Mouse (Mus musculus) kidney, postnatal 0 days (tissue): Measurements from ENCODE around the gene Vbp1. TPM values are rescaled to one million over a fixed set of nuclear protein-coding genes. Genes with fewer than 3 reads are reported as not detected.
A peak's percentile ranks its signal among the peaks of the same experiment; 100 is the strongest.
"Not testable (repeated sequence)": the region's sequence is repeated elsewhere in the genome, so short reads cannot be mapped to it uniquely, and the experiment has no call there.

Experiments
- ATAC-seq: fragments of 200-750 bp; cut with Nextera tagmentation; replicated peaks from 2 replicates; pipeline ENCODE4 v1.8.0; 2017; ENCODE audit warnings: low read depth, moderate number of reproducible peaks, moderate TSS enrichment, moderate library complexity; ENCODE audit not compliant: low FRiP score
- DNase-seq: peaks from one replicate; pipeline ENCODE4 v3.0.0-alpha.2; 2016; ENCODE audit warnings: low spot score
- H3K27ac ChIP-seq: fragments of 300-500 bp; sonication (generic); 2 replicates; pipeline ENCODE4 v1.5.1; 2014; ENCODE audit warnings: mild to moderate bottlenecking
- H3K27me3 ChIP-seq: fragments of 300-500 bp; sonication (generic); 2 replicates; pipeline ENCODE4 v1.6.1; 2014; ENCODE audit warnings: low read length, mixed read lengths; ENCODE audit not compliant: insufficient read depth
- H3K36me3 ChIP-seq: fragments of 300-500 bp; sonication (generic); 2 replicates; pipeline ENCODE4 v1.6.1; 2014; ENCODE audit warnings: low read length, mixed read lengths; ENCODE audit not compliant: insufficient read depth
- H3K4me1 ChIP-seq: fragments of 300-500 bp; sonication (generic); replicated peaks from 2 replicates; pipeline ENCODE4 v1.6.1; 2014; ENCODE audit warnings: antibody characterized with exemption, low read length, mixed read lengths; ENCODE audit not compliant: insufficient read depth
- H3K4me2 ChIP-seq: fragments of 300-500 bp; sonication (generic); 2 replicates; pipeline ENCODE4 v1.6.1; 2014; ENCODE audit warnings: mild to moderate bottlenecking, low read length, moderate library complexity, mixed read lengths
- H3K4me3 ChIP-seq: fragments of 300-500 bp; sonication (generic); replicated peaks from 2 replicates; pipeline ENCODE4 v1.5.1; 2014; ENCODE audit warnings: low read depth, low read length
- H3K9ac ChIP-seq: fragments of 300-500 bp; sonication (generic); 2 replicates; pipeline ENCODE4 v1.6.1; 2014; ENCODE audit warnings: low read depth, low read length
- H3K9me3 ChIP-seq: fragments of 300-500 bp; sonication (generic); replicated peaks from 2 replicates; pipeline ENCODE4 v1.6.1; 2016; ENCODE audit warnings: low read length, inconsistent platforms, mixed read lengths
- CTCF ChIP-seq: IDR thresholded peaks from 2 replicates; pipeline ENCODE4 v1.5.1; 2016; ENCODE audit warnings: antibody characterized with exemption, low read depth, mild to moderate bottlenecking, moderate library complexity
- WGBS: fragments of 180-500 bp; shearing (Covaris S2); extraction: QIAGEN DNeasy Blood & Tissue Kit; methylation state at CpG from one replicate; pipeline ENCODE4 v1.1.7; 2014; 5-methylcytosine and 5-hydroxymethylcytosine counted together
- polyA plus RNA-seq: library from polyadenylated mRNA; unstranded; fragments of >200 nt; fragmentation: Nextera tagmentation; extraction: Ambion mirVana; gene quantifications from 2 replicates; pipeline ENCODE4 v1.2.1, GENCODE M21; 2015

Gene Vbp1
- 174 and 189 TPM in 2 replicates for polyA plus RNA-seq

GRCm38 (mm10) chrX:75514179-75514972 lies at the start of gene Vbp1:
Gene Vbp1, plus strand, starts transcription at chrX:75514299.
- no peaks in the 10 kb centered on the region for H3K9me3 ChIP-seq
- peak; percentile 96 for DNase-seq
- H3K9ac ChIP-seq: peak within 1 kb of the TSS; percentile 62
- peak within 1 kb of the TSS; percentile 90 for H3K27ac ChIP-seq
- peak; percentile 23; the same call in 1 of the 2 replicates for TF ChIP-seq CTCF
- WGBS: 20% methylated on average over 37 of the region's 37 CpGs
- no peaks in the 10 kb centered on the region for H3K27me3 ChIP-seq
- H3K4me3 ChIP-seq: peak within 1 kb of the TSS; percentile 47
- H3K4me2 ChIP-seq: peak within 1 kb of the TSS; percentile 46
- H3K36me3 ChIP-seq: no peaks in the 10 kb centered on the region
- peak; percentile 100 for ATAC-seq
- no peaks in the 10 kb centered on the region for H3K4me1 ChIP-seq

GRCm38 (mm10) chrX:75475182-75475644 lies 38.9 kb upstream of the Vbp1 start:
- not testable (repeated sequence) for H3K4me1 ChIP-seq, H3K36me3 ChIP-seq, H3K9me3 ChIP-seq, H3K27me3 ChIP-seq, H3K27ac ChIP-seq
- Histone ChIP-seq H3K4me2 (peak overlapping the region; percentile 52), H3K4me3 (peak overlapping the region; percentile 32; the same call in 1 of the 2 replicates), H3K9ac (0 out of 2 replicates have a peak overlapping the region, but pooled peaks have one; percentile 42)
- DNase-seq (peak; percentile 44), ATAC-seq (peak; percentile 78)
- WGBS: 28% methylated on average over 37 of the region's 37 CpGs

GRCm38 (mm10) chrX:75489886-75490285 lies 24.2 kb upstream of the Vbp1 start:
- Histone ChIP-seq H3K4me3 (no peak overlapping the region), H3K36me3 (no peaks in the 10 kb centered on the region), H3K27me3 (no peaks in the 10 kb centered on the region), H3K4me2 (no peak overlapping the region), H3K9me3 (no peaks in the 10 kb centered on the region), H3K27ac (no peak overlapping the region), H3K9ac (no peak overlapping the region), H3K4me1 (no peaks in the 10 kb centered on the region)
- DNase-seq (no peak), ATAC-seq (no peak)
- 84% methylated on average over 1 of the region's 1 CpGs for WGBS
- TF ChIP-seq CTCF: no peak

- Histone ChIP-seq H3K4me3 (no peak overlapping the region), H3K36me3 (no peaks in the 10 kb centered on the region), H3K9me3 (no peaks in the 10 kb centered on the region), H3K9ac (no peak overlapping the region), H3K4me2 (0 out of 2 replicates have a peak overlapping the region, but pooled peaks have one; percentile 18), H3K4me1 (no peaks in the 10 kb centered on the region), H3K27me3 (no peaks in the 10 kb centered on the region), H3K27ac (0 out of 2 replicates have a peak overlapping the region, but pooled peaks have one; percentile 5)
- ATAC-seq (no peak), DNase-seq (no peak)
- TF ChIP-seq CTCF: no peak
- 41% methylated on average over 3 of the region's 3 CpGs for WGBS
These were observed 316 bp upstream of the Vbp1 start for GRCm38 (mm10) chrX:75513787-75514178.

- H3K9me3 ChIP-seq: no peaks in the 10 kb centered on the region
- H3K9ac ChIP-seq: peak within 1 kb of the TSS; percentile 35; the same call in 1 of the 2 replicates
- no peak for TF ChIP-seq CTCF
- no peaks in the 10 kb centered on the region for H3K4me1 ChIP-seq
- no peaks in the 10 kb centered on the region for H3K27me3 ChIP-seq
- WGBS: 22% methylated on average over 41 of the region's 41 CpGs
- peak within 1 kb of the TSS; percentile 52 for H3K4me2 ChIP-seq
- H3K27ac ChIP-seq: no peak within 1 kb of the TSS
- no peaks in the 10 kb centered on the region for H3K36me3 ChIP-seq
- peak within 1 kb of the TSS; percentile 36 for H3K4me3 ChIP-seq
- no peak; the same call in 1 of the 2 replicates for ATAC-seq
- DNase-seq: peak; percentile 29
These were observed 63.7 kb downstream of the Vbp1 start, which contains the start of gene Rab39b for GRCm38 (mm10) chrX:75577582-75578324. Gene Rab39b, minus strand, starts transcription at chrX:75578231.

- no peak for ATAC-seq
- H3K4me1 ChIP-seq: no peaks in the 10 kb centered on the region
- TF ChIP-seq CTCF: no peak
- DNase-seq: no peak
- H3K36me3 ChIP-seq: no peaks in the 10 kb centered on the region
- H3K9me3 ChIP-seq: no peaks in the 10 kb centered on the region
- H3K4me3 ChIP-seq: no peak overlapping the region
- H3K9ac ChIP-seq: no peak overlapping the region
- H3K4me2 ChIP-seq: no peak overlapping the region
- H3K27ac ChIP-seq: no peak overlapping the region
- WGBS: 78% methylated on average over 2 of the region's 2 CpGs
- H3K27me3 ChIP-seq: no peaks in the 10 kb centered on the region
These were observed 64.4 kb downstream of the Vbp1 start for GRCm38 (mm10) chrX:75578539-75578938.

Other genes starting within 250 kb of the Vbp1 start
- 73.5 and 77.8 TPM in 2 replicates for gene Fundc2, start 131.9 kb upstream of the Vbp1 start, polyA plus RNA-seq
- 4.2 and 4.8 TPM in 2 replicates for gene F8, start 131.7 kb upstream of the Vbp1 start, polyA plus RNA-seq
- gene Cmc4, start 97.7 kb upstream of the Vbp1 start, polyA plus RNA-seq: 28.1 and 32.3 TPM in 2 replicates
- 5.9 and 6.3 TPM in 2 replicates for gene Mtcp1, start 97.7 kb upstream of the Vbp1 start, polyA plus RNA-seq
- 51.4 and 54.4 TPM in 2 replicates for gene Brcc3, start 97.7 kb upstream of the Vbp1 start, polyA plus RNA-seq
- 1.6 TPM in 2 replicates for gene Rab39b, start 63.9 kb downstream of the Vbp1 start, polyA plus RNA-seq